Mouse (Mus musculus): Measurements from ENCODE around the gene Msi1. TPM values are rescaled to one million over a fixed set of nuclear protein-coding genes. Genes with fewer than 3 reads are reported as not detected.

The Msi1 gene
- 112 and 133 TPM in 2 replicates for polyA plus RNA-seq (2015; fragmentation: Nextera tagmentation; extraction: Ambion mirVana)

GRCm38 (mm10) chr5:115429359-115430186 is at the start of gene Msi1:
TSS of gene Msi1 (plus strand) at chr5:115429599.
- Histone ChIP-seq H3K4me3 (replicated peaks) (peak within 1 kb of the TSS; percentile 99), H3K9ac (replicated peaks) (peak within 1 kb of the TSS; percentile 100), H3K36me3 (peaks cover 7% of the 10 kb centered on the region), H3K9me3 (no peaks in the 10 kb centered on the region), H3K4me2 (replicated peaks) (peak within 1 kb of the TSS; percentile 96), H3K4me1 (replicated peaks) (peaks cover 60% of the 10 kb centered on the region), H3K27ac (peak within 1 kb of the TSS; percentile 100), H3K27me3 (no peaks in the 10 kb centered on the region)
- ATAC-seq, result peak; percentile 67
- WGBS, result under 1% methylated on average over 36 of the region's 117 CpGs

GRCm38 (mm10) chr5:115391935-115392334 is 37.5 kb upstream of the Msi1 start:
- Histone ChIP-seq H3K4me3 (replicated peaks) (no peak overlapping the region), H3K4me1 (replicated peaks) (peaks cover 28% of the 10 kb centered on the region), H3K9ac (replicated peaks) (no peak overlapping the region), H3K36me3 (no peaks in the 10 kb centered on the region), H3K9me3 (no peaks in the 10 kb centered on the region), H3K27me3 (no peaks in the 10 kb centered on the region), H3K27ac (no peak overlapping the region), H3K4me2 (replicated peaks) (no peak overlapping the region)
- no peak for ATAC-seq
- 21% methylated on average over 9 of the region's 9 CpGs for WGBS

- no peak overlapping the region for H3K27ac ChIP-seq
- no peaks in the 10 kb centered on the region for H3K27me3 ChIP-seq
Measured at GRCm38 (mm10) chr5:115392969-115393368, 36.4 kb upstream of the Msi1 start.

GRCm38 (mm10) chr5:115394223-115394622 is 35.2 kb upstream of the Msi1 start:
- under 1% methylated on average over 8 of the region's 8 CpGs for WGBS
- Histone ChIP-seq H3K36me3 (no peaks in the 10 kb centered on the region), H3K4me2 (replicated peaks) (no peak overlapping the region), H3K27ac (peak overlapping the region; percentile 61), H3K9me3 (no peaks in the 10 kb centered on the region), H3K4me1 (replicated peaks) (peaks cover 49% of the 10 kb centered on the region), H3K27me3 (no peaks in the 10 kb centered on the region), H3K4me3 (replicated peaks) (no peak overlapping the region), H3K9ac (replicated peaks) (no peak overlapping the region)
- ATAC-seq, result peak; percentile 62; the same call in 1 of the 2 replicates

More at GRCm38 (mm10) chr5:115392969-115393368, 36.4 kb upstream of the Msi1 start:
- WGBS, result 97% methylated on average over 1 of the region's 1 CpGs
- Histone ChIP-seq H3K9me3 (no peaks in the 10 kb centered on the region), H3K4me3 (replicated peaks) (no peak overlapping the region), H3K9ac (replicated peaks) (no peak overlapping the region), H3K4me2 (replicated peaks) (no peak overlapping the region), H3K4me1 (replicated peaks) (peaks cover 37% of the 10 kb centered on the region), H3K36me3 (no peaks in the 10 kb centered on the region)
- ATAC-seq, result no peak

GRCm38 (mm10) chr5:115394836-115395235 is 34.6 kb upstream of the Msi1 start:
- 21% methylated on average over 10 of the region's 10 CpGs for WGBS
- Histone ChIP-seq H3K4me2 (replicated peaks) (no peak overlapping the region), H3K4me1 (replicated peaks) (peaks cover 51% of the 10 kb centered on the region), H3K9ac (replicated peaks) (no peak overlapping the region; the same call in 1 of the 2 replicates), H3K4me3 (replicated peaks) (no peak overlapping the region), H3K36me3 (no peaks in the 10 kb centered on the region), H3K9me3 (no peaks in the 10 kb centered on the region), H3K27ac (peak overlapping the region; percentile 61; the same call in 1 of the 2 replicates), H3K27me3 (no peaks in the 10 kb centered on the region)
- no peak for ATAC-seq

GRCm38 (mm10) chr5:115396654-115397053 is 32.7 kb upstream of the Msi1 start:
- Histone ChIP-seq H3K4me3 (replicated peaks) (no peak overlapping the region), H3K4me2 (replicated peaks) (no peak overlapping the region), H3K36me3 (no peaks in the 10 kb centered on the region), H3K9ac (replicated peaks) (no peak overlapping the region), H3K27me3 (no peaks in the 10 kb centered on the region), H3K27ac (no peak overlapping the region; the same call in 1 of the 2 replicates), H3K4me1 (replicated peaks) (peaks cover 59% of the 10 kb centered on the region), H3K9me3 (no peaks in the 10 kb centered on the region)
- ATAC-seq, result no peak
- WGBS, result 54% methylated on average over 11 of the region's 11 CpGs

- H3K27me3 ChIP-seq, result no peaks in the 10 kb centered on the region
- no peaks in the 10 kb centered on the region for H3K36me3 ChIP-seq
- peak overlapping the region; percentile 34 for H3K4me3 ChIP-seq (replicated peaks)
- 0% methylated on average over 45 of the region's 48 CpGs for WGBS
- peaks cover 54% of the 10 kb centered on the region for H3K4me1 ChIP-seq (replicated peaks)
- H3K27ac ChIP-seq, result peak overlapping the region; percentile 92
- peak overlapping the region; percentile 58 for H3K4me2 ChIP-seq (replicated peaks)
- peak overlapping the region; percentile 65 for H3K9ac ChIP-seq (replicated peaks)
- peak; percentile 89 for ATAC-seq
- H3K9me3 ChIP-seq, result no peaks in the 10 kb centered on the region
Measured at GRCm38 (mm10) chr5:115397839-115398780, 31.3 kb upstream of the Msi1 start.

- Histone ChIP-seq H3K9me3 (no peaks in the 10 kb centered on the region), H3K4me3 (replicated peaks) (no peak overlapping the region), H3K4me2 (replicated peaks) (no peak overlapping the region), H3K27ac (no peak overlapping the region), H3K4me1 (replicated peaks) (peaks cover 57% of the 10 kb centered on the region), H3K36me3 (no peaks in the 10 kb centered on the region), H3K9ac (replicated peaks) (no peak overlapping the region), H3K27me3 (no peaks in the 10 kb centered on the region)
- no peak for ATAC-seq
- WGBS, result 90% methylated on average over 8 of the region's 8 CpGs
Measured at GRCm38 (mm10) chr5:115402063-115402462, 27.3 kb upstream of the Msi1 start.

GRCm38 (mm10) chr5:115403436-115404140 is 25.8 kb upstream of the Msi1 start:
- peak overlapping the region; percentile 48 for H3K4me2 ChIP-seq (replicated peaks)
- WGBS, result 7% methylated on average over 17 of the region's 17 CpGs
- ATAC-seq, result peak; percentile 41

GRCm38 (mm10) chr5:115404241-115404794 is 25.1 kb upstream of the Msi1 start:
- WGBS, result 1% methylated on average over 18 of the region's 18 CpGs

More at GRCm38 (mm10) chr5:115403436-115404140, 25.8 kb upstream of the Msi1 start:
- no peaks in the 10 kb centered on the region for H3K36me3 ChIP-seq
- H3K27me3 ChIP-seq, result no peaks in the 10 kb centered on the region
- no peaks in the 10 kb centered on the region for H3K9me3 ChIP-seq
- peak overlapping the region; percentile 89 for H3K27ac ChIP-seq
- no peak overlapping the region for H3K4me3 ChIP-seq (replicated peaks)
- H3K9ac ChIP-seq (replicated peaks), result peak overlapping the region; percentile 44; the same call in 1 of the 2 replicates
- H3K4me1 ChIP-seq (replicated peaks), result peaks cover 42% of the 10 kb centered on the region

GRCm38 (mm10) chr5:115405205-115405604 is 24.2 kb upstream of the Msi1 start:
- peak overlapping the region; percentile 48; the same call in 1 of the 2 replicates for H3K4me2 ChIP-seq (replicated peaks)
- 23% methylated on average over 8 of the region's 8 CpGs for WGBS
- H3K27ac ChIP-seq, result peak overlapping the region; percentile 89

More at GRCm38 (mm10) chr5:115404241-115404794, 25.1 kb upstream of the Msi1 start:
- no peaks in the 10 kb centered on the region for H3K27me3 ChIP-seq
- peak overlapping the region; percentile 48 for H3K4me2 ChIP-seq (replicated peaks)
- peak overlapping the region; percentile 50 for H3K9ac ChIP-seq (replicated peaks)
- no peaks in the 10 kb centered on the region for H3K36me3 ChIP-seq
- peak; percentile 82 for ATAC-seq
- peaks cover 35% of the 10 kb centered on the region for H3K4me1 ChIP-seq (replicated peaks)
- H3K4me3 ChIP-seq (replicated peaks), result peak overlapping the region; percentile 6; the same call in 1 of the 2 replicates
- peak overlapping the region; percentile 89 for H3K27ac ChIP-seq
- H3K9me3 ChIP-seq, result no peaks in the 10 kb centered on the region

More at GRCm38 (mm10) chr5:115405205-115405604, 24.2 kb upstream of the Msi1 start:
- H3K27me3 ChIP-seq, result no peaks in the 10 kb centered on the region
- 0 out of 2 replicates have a peak, but pooled peaks have one; percentile 21 for ATAC-seq
- no peaks in the 10 kb centered on the region for H3K9me3 ChIP-seq
- peaks cover 33% of the 10 kb centered on the region for H3K4me1 ChIP-seq (replicated peaks)
- H3K9ac ChIP-seq (replicated peaks), result no peak overlapping the region
- no peaks in the 10 kb centered on the region for H3K36me3 ChIP-seq
- H3K4me3 ChIP-seq (replicated peaks), result no peak overlapping the region
